Mouse (Mus musculus) thymus, adult 18-20 months (tissue): Measurements from ENCODE around the gene Tex44.

ENCODE experiments used
- DNase-seq, 2 experiments: peaks; one replicate each; pipeline ENCODE4 v3.0.0; 2022; ENCODE audit warnings: mixed read lengths in 2 of 2

Gene Tex44

GRCm38 (mm10) chr1:86424336-86424735, 1.8 kb upstream of the Tex44 start:
- no peak for DNase-seq

- DNase-seq, result no peak
Observed at GRCm38 (mm10) chr1:86424835-86425547, 1.1 kb upstream of the Tex44 start.

GRCm38 (mm10) chr1:86430056-86430455, 3.9 kb downstream of the Tex44 start:
- DNase-seq, result peak in 1 of 2 experiments; percentile 72

- DNase-seq, result no peak
Observed at GRCm38 (mm10) chr1:86432778-86433177, 6.6 kb downstream of the Tex44 start.

- DNase-seq, result no peak
Observed at GRCm38 (mm10) chr1:86433359-86433758, 7.2 kb downstream of the Tex44 start.

- no peak for DNase-seq
Observed at GRCm38 (mm10) chr1:86434001-86434400, 7.9 kb downstream of the Tex44 start.

GRCm38 (mm10) chr1:86434439-86435201, 8.5 kb downstream of the Tex44 start:
- peak; percentile 93 to 96 for DNase-seq

GRCm38 (mm10) chr1:86435302-86435821, 9.2 kb downstream of the Tex44 start:
- no peak for DNase-seq

- no peak for DNase-seq
Observed at GRCm38 (mm10) chr1:86437219-86438013, 11.3 kb downstream of the Tex44 start.

GRCm38 (mm10) chr1:86438014-86438319, 11.8 kb downstream of the Tex44 start:
- no peak for DNase-seq

GRCm38 (mm10) chr1:86438501-86438900, 12.4 kb downstream of the Tex44 start:
- no peak for DNase-seq

- DNase-seq, result no peak
Observed at GRCm38 (mm10) chr1:86439487-86440170, 13.5 kb downstream of the Tex44 start.

GRCm38 (mm10) chr1:86440171-86440886, 14.2 kb downstream of the Tex44 start:
- DNase-seq, result peak; percentile 70 to 84

GRCm38 (mm10) chr1:86440887-86441723, 15.0 kb downstream of the Tex44 start:
- DNase-seq, result peak in 1 of 2 experiments; percentile 73

GRCm38 (mm10) chr1:86441724-86441979, 15.5 kb downstream of the Tex44 start:
- no peak for DNase-seq

- peak; percentile 76 to 81 for DNase-seq
Observed at GRCm38 (mm10) chr1:86441980-86442831, 16.1 kb downstream of the Tex44 start.

GRCm38 (mm10) chr1:86442832-86443231, 16.7 kb downstream of the Tex44 start:
- DNase-seq, result no peak

GRCm38 (mm10) chr1:86443386-86444172, 17.4 kb downstream of the Tex44 start:
- DNase-seq, result no peak

GRCm38 (mm10) chr1:86447596-86448171, 21.6 kb downstream of the Tex44 start:
- no peak for DNase-seq
